Mouse (Mus musculus) neural tube, embryonic 14.5 days (tissue): Measurements from ENCODE around the gene Cds2. TPM values are rescaled to one million over a fixed set of nuclear protein-coding genes. Genes with fewer than 3 reads are reported as not detected.

Experiments
- ATAC-seq: fragments of 200-750 bp; cut with Nextera tagmentation; 2 replicates; pipeline ENCODE4 v1.8.0; 2017; ENCODE audit warnings: low read depth, mild to moderate bottlenecking, moderate TSS enrichment, moderate library complexity
- H3K27ac ChIP-seq: fragments of 300-500 bp; sonication (generic); 2 replicates; pipeline ENCODE4 v1.5.1; 2014; ENCODE audit warnings: low read depth, mild to moderate bottlenecking, control low read depth, low read length, moderate library complexity, mixed read lengths
- H3K27me3 ChIP-seq: fragments of 300-500 bp; sonication (generic); 2 replicates; pipeline ENCODE4 v1.6.1; 2014; ENCODE audit warnings: low read length; ENCODE audit not compliant: control insufficient read depth, insufficient read depth
- H3K36me3 ChIP-seq: fragments of 300-500 bp; sonication (generic); 2 replicates; pipeline ENCODE4 v1.6.1; 2014; ENCODE audit warnings: low read length, mixed read lengths; ENCODE audit not compliant: control insufficient read depth, insufficient read depth
- H3K4me1 ChIP-seq: fragments of 300-500 bp; sonication (generic); 2 replicates; pipeline ENCODE4 v1.6.1; 2014; ENCODE audit warnings: low read length; ENCODE audit not compliant: control insufficient read depth, insufficient read depth
- H3K4me2 ChIP-seq: fragments of 300-500 bp; sonication (generic); 2 replicates; pipeline ENCODE4 v1.6.1; 2014; ENCODE audit warnings: mild to moderate bottlenecking, low read depth, low read length, control low read depth
- H3K4me3 ChIP-seq: fragments of 300-500 bp; sonication (generic); 2 replicates; pipeline ENCODE4 v1.5.1; 2014; ENCODE audit warnings: low read depth, low read length, control low read depth, mixed read lengths
- H3K9ac ChIP-seq: fragments of 300-500 bp; sonication (generic); replicated peaks from 2 replicates; pipeline ENCODE4 v1.6.1; 2014; ENCODE audit warnings: low read depth, mild to moderate bottlenecking, control low read depth, low read length, mixed read lengths
- H3K9me3 ChIP-seq: fragments of 300-500 bp; sonication (generic); 2 replicates; pipeline ENCODE4 v1.6.1; 2016; ENCODE audit warnings: low read length; ENCODE audit not compliant: control insufficient read depth
- WGBS: fragments of 180-500 bp; shearing (Covaris S2); extraction: QIAGEN DNeasy Blood & Tissue Kit; methylation state at CpG from one replicate; pipeline ENCODE4 v1.1.7; 2014; 5-methylcytosine and 5-hydroxymethylcytosine counted together
- polyA plus RNA-seq: library from polyadenylated mRNA; unstranded; fragments of >200 nt; fragmentation: Nextera tagmentation; extraction: Ambion mirVana; gene quantifications from 2 replicates; pipeline ENCODE4 v1.2.1, GENCODE M21; 2014

Cds2 gene
- polyA plus RNA-seq, 1 experiment from 2014 or later, result 52.8 TPM

DNA sequence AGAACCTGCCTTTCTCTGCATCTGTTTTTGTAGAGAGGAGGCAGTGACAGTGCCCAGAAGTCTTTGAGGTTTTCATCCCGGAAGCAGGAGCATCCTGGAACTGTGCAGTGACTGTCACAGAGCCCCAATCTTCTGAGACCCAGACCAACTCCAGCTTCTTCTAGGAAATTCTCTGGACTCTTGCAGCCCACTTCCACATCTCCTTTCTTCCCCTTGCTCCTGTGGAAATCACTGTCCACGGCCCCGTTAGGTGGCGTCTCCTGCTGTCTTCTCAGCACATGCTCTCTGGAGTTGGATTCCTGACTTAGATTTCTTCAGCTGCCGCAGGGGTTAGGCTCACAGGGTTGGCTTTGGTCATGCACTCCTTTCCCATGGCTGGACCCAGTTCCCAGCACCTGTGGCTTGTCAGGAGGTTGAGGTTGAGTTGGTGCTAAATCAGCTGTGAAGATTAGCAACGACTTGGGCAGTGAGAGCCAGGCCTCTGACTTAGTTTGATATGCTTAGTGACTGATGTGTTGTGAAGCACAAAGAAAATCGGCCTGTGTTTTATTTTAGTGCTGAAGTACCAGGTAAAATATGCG is 15.4 kb downstream of the Cds2 start:
- Histone ChIP-seq H3K4me2 (no peak overlapping the region), H3K36me3 (no peaks in the 10 kb centered on the region), H3K9ac (no peak overlapping the region), H3K4me3 (no peak overlapping the region), H3K9me3 (no peaks in the 10 kb centered on the region), H3K27ac (no peak overlapping the region), H3K4me1 (peaks cover 9% of the 10 kb centered on the region; the same call in 1 of the 2 replicates), H3K27me3 (no peaks in the 10 kb centered on the region)
- WGBS, result 84% methylated on average over 8 of the region's 8 CpGs
- ATAC-seq, result no peak

- H3K36me3 ChIP-seq, result no peaks in the 10 kb centered on the region
- H3K27ac ChIP-seq, result no peak overlapping the region
- H3K4me1 ChIP-seq, result peaks cover 9% of the 10 kb centered on the region; the same call in 1 of the 2 replicates
- 87% methylated on average over 3 of the region's 3 CpGs for WGBS
- H3K9me3 ChIP-seq, result no peaks in the 10 kb centered on the region
- H3K9ac ChIP-seq, result no peak overlapping the region
- H3K27me3 ChIP-seq, result no peaks in the 10 kb centered on the region
- no peak for ATAC-seq
- H3K4me2 ChIP-seq, result no peak overlapping the region
- H3K4me3 ChIP-seq, result no peak overlapping the region
These were observed 16.5 kb downstream of the Cds2 start for GRCm38 (mm10) chr2:132279336-132279882.

DNA sequence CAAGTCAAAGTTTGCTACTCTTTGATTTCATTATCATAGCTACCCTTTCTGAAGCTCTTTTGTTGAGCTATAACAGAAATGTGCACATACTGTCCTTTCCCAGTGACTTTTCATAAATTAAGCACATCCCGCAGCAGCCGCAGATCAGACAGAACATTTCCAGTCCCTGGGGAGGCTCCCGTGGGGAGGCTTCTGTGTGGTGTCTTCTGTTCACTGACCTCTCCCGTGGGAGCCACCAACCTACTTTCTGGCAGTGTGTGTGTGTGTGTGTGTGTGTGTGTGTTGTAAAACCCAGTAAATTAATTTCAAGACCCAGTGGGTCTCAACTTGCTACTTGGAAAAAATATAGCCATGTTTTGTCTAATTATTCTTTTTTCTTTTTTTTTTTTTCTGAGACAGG is 17.0 kb downstream of the Cds2 start:
- Histone ChIP-seq H3K9me3 (no peaks in the 10 kb centered on the region), H3K4me1 (peaks cover 9% of the 10 kb centered on the region; the same call in 1 of the 2 replicates), H3K4me2 (no peak overlapping the region), H3K9ac (no peak overlapping the region), H3K27ac (no peak overlapping the region), H3K36me3 (no peaks in the 10 kb centered on the region), H3K27me3 (no peaks in the 10 kb centered on the region), H3K4me3 (no peak overlapping the region)
- no peak for ATAC-seq
- WGBS, result 55% methylated on average over 4 of the region's 4 CpGs

- no peak overlapping the region for H3K4me2 ChIP-seq
- H3K27me3 ChIP-seq, result no peaks in the 10 kb centered on the region
- H3K4me1 ChIP-seq, result peaks cover 9% of the 10 kb centered on the region; the same call in 1 of the 2 replicates
- WGBS, result 89% methylated on average over 10 of the region's 10 CpGs
- no peak for ATAC-seq
- no peak overlapping the region for H3K27ac ChIP-seq
- H3K4me3 ChIP-seq, result no peak overlapping the region
- H3K9me3 ChIP-seq, result no peaks in the 10 kb centered on the region
- H3K9ac ChIP-seq, result no peak overlapping the region
- no peaks in the 10 kb centered on the region for H3K36me3 ChIP-seq
These were observed 17.7 kb downstream of the Cds2 start for GRCm38 (mm10) chr2:132280518-132281120.

DNA sequence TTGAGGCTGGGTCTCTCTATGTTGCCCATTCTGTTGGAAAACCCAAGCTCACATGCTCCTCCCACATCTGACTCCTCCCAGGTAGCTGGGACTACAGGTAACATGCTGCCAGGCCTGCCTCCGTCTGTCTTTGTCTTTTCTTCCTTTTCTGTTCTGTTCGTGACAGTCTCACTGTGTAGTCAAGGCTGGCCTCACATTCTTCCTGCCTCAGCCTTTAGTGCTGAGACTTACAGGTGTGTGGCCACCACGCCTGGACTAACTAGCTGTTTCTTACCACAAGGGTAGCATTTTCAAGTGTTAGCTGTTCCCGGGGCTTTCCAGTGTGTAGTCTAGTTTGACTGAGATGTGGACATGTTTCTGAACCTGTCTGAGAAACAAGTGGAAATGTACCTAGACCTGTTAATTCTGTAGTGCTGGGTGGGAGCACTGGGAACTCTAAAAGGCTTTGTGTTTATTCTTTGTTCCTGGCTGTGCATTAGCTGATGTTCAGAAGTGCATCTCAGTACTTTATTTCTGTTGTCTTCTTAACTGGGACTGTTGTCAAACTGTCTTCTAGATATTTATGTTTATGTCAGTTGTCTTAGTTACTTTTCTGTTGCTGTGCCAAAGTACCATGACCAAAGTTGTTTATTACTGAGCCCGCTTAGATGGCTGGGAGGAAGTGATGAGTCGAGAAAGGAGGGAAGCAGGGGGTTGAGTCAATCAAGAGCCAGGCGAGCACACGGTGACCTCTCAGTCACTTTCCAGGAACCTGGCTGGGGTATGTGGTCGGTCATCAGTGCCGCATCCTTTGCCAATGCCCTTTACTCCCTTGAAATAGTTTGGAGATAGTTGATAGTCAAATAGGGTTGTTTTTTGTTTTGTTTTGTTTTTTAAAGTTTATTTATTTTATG is 18.9 kb downstream of the Cds2 start:
- no peak overlapping the region for H3K9ac ChIP-seq
- no peak overlapping the region for H3K27ac ChIP-seq
- no peak overlapping the region for H3K4me2 ChIP-seq
- no peaks in the 10 kb centered on the region for H3K36me3 ChIP-seq
- WGBS, result 53% methylated on average over 10 of the region's 10 CpGs
- H3K9me3 ChIP-seq, result no peaks in the 10 kb centered on the region
- no peak overlapping the region for H3K4me3 ChIP-seq
- no peaks in the 10 kb centered on the region for H3K27me3 ChIP-seq
- ATAC-seq, result no peak
- H3K4me1 ChIP-seq, result peaks cover 9% of the 10 kb centered on the region; the same call in 1 of the 2 replicates

DNA sequence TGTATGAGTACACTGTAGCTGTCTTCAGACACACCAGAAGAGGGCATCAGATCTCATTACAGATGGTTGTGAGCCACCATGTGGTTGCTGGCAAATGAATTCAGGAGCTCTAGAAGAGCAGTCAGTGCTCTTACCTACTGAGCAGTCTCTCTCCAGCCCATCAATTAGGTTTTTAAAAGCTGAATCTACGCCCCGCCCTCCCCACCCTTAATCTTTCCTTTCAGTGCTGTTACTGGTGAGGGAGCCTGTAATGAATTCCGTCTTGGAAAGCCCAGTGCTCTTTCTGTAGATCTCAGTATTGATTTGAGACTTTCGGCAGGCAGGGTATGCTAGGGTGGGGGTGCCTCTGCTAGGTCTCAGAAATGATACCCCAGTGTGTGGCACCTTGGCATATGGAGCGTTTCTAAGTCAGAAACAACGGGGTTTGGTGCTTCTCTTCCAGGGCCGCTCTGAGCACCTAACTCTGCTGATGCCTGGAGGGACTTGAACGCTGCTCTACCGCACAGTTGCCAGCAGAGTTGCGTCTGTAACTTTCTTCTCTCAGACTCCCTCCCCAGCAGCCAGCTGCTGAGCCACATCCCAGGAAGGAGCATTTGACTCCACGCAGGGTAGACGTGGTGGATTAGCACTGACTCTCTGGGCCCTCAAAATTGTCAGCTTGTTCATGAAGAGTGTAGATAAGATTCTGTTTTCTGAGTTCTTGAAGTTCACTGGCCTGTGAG is 19.7 kb downstream of the Cds2 start:
- ATAC-seq, result no peak
- Histone ChIP-seq H3K36me3 (no peaks in the 10 kb centered on the region), H3K9me3 (no peaks in the 10 kb centered on the region), H3K9ac (no peak overlapping the region), H3K27me3 (no peaks in the 10 kb centered on the region), H3K4me2 (no peak overlapping the region), H3K4me1 (peaks cover 9% of the 10 kb centered on the region; the same call in 1 of the 2 replicates), H3K4me3 (no peak overlapping the region), H3K27ac (no peak overlapping the region)
- 32% methylated on average over 12 of the region's 12 CpGs for WGBS

- 57% methylated on average over 15 of the region's 15 CpGs for WGBS
- no peaks in the 10 kb centered on the region for H3K27me3 ChIP-seq
- ATAC-seq, result no peak
- no peaks in the 10 kb centered on the region for H3K9me3 ChIP-seq
- no peak overlapping the region for H3K4me2 ChIP-seq
- H3K27ac ChIP-seq, result no peak overlapping the region
- H3K4me1 ChIP-seq, result peaks cover 9% of the 10 kb centered on the region; the same call in 1 of the 2 replicates
- no peak overlapping the region for H3K4me3 ChIP-seq
- H3K36me3 ChIP-seq, result no peaks in the 10 kb centered on the region
- H3K9ac ChIP-seq, result no peak overlapping the region
These were observed 20.5 kb downstream of the Cds2 start for GRCm38 (mm10) chr2:132283236-132284070.
